Mouse (Mus musculus) megakaryocyte, embryonic 14.5 days (primary cell): ENCODE results near the gene Ank3. TPM values are rescaled to one million over a fixed set of nuclear protein-coding genes. Genes with fewer than 3 reads are reported as not detected.

Source experiments
- H3K27me3 ChIP-seq: replicated peaks from 2 replicates; pipeline ENCODE3; 2012; ENCODE audit warnings: inconsistent platforms
- H3K36me3 ChIP-seq: replicated peaks from 2 replicates; pipeline ENCODE3; 2012; ENCODE audit warnings: low read length, inconsistent platforms, mixed read lengths
- H3K4me1 ChIP-seq: 2 replicates; pipeline ENCODE4 v1.6.1; 2012; ENCODE audit warnings: inconsistent platforms
- H3K4me3 ChIP-seq: replicated peaks from 2 replicates; pipeline ENCODE3; 2012; ENCODE audit warnings: moderate library complexity, mild to moderate bottlenecking, inconsistent platforms
- H3K9me3 ChIP-seq: 2 replicates; pipeline ENCODE4 v1.6.1; 2012; ENCODE audit warnings: inconsistent platforms
- FLI1 ChIP-seq: IDR thresholded peaks from 2 replicates; pipeline ENCODE4 v1.6.1; 2012; ENCODE audit warnings: low read length, inconsistent platforms, mixed read lengths
- GATA1 ChIP-seq: IDR thresholded peaks from 3 replicates; pipeline ENCODE4 v1.6.1; 2012; ENCODE audit warnings: mixed read lengths, low read length, inconsistent platforms, borderline replicate concordance
- polyA plus RNA-seq: library from polyadenylated mRNA; stranded (reverse); fragments of >175 nt; gene quantifications from 2 replicates; pipeline ENCODE4 v1.2.3, GENCODE M21; 2012; ENCODE audit warnings: low replicate concordance; ENCODE audit not compliant: insufficient read depth

Ank3 gene
- polyA plus RNA-seq, 1 experiment = 4.4 TPM

DNA sequence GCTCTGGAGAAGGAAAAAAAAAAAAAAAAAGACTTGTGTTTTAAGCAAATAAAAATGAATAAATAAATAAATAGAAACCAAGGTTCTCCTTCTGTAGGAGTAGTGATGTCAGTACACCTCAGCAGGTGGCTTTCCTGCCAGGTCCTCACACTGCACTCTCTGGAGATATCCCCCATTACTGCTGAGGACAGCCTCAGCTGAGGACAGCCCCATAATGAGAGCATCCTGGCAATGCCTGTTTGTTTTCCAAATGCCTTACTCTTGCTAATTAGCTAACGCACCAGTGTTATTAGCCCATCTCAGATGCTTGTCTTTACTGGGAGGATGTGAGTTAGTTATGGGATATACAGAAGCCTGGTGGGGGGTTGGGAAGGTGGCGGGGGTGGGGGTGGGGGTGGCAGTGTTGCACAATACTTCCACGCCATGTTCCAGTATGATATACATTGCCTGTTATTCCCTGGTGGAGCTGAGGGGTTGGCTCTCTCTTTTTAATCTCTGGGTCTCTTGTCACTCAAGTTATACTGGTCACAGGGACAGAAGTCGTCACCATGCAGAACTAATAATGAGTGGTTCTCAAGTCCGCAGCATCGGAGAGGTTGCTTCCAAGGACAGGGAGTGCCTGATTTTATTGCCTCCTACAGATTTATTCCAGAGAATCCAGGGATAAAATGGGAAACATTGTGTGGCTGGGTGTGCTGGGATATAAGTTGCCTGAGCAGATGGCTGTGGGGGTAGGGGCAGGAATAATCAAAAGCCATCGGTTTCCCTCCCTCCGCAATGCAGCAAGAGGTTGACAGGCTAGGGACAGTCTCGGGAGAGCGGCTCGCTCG lies 291.8 kb downstream of the Ank3 start:
- no peak for TF ChIP-seq GATA1
- TF ChIP-seq FLI1 = no peak
- H3K4me1 ChIP-seq = no peaks in the 10 kb centered on the region
- H3K27me3 ChIP-seq = no peaks in the 10 kb centered on the region
- H3K9me3 ChIP-seq = peaks cover 19% of the 10 kb centered on the region
- no peak overlapping the region for H3K4me3 ChIP-seq
- no peaks in the 10 kb centered on the region for H3K36me3 ChIP-seq

DNA sequence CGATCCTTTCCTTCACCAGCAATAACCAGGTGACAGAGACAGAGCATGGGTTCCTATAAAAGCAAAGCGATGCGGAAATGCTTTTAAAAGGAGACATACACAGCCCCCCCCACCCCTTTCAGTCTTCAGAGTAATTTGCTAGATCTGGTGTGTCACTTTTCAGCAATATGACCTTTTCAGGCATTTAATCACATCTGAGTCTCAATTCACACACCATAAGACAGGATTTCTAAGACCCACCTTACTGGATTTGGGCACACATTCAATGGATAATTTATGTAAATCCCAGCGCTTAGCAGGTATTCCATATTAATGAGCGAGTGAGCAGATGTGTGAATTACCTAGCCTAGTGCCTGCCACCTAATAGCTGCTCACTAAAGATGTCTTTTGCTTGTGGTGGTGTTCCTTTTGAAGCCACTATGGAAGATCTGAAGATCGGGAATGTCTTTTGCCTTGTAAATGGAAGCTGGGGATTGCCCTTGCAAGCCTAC lies 292.4 kb downstream of the Ank3 start:
- no peak for TF ChIP-seq FLI1
- TF ChIP-seq GATA1 = no peak
- no peaks in the 10 kb centered on the region for H3K27me3 ChIP-seq
- no peak overlapping the region for H3K4me3 ChIP-seq
- H3K9me3 ChIP-seq = peaks cover 23% of the 10 kb centered on the region
- H3K4me1 ChIP-seq = no peaks in the 10 kb centered on the region
- H3K36me3 ChIP-seq = no peaks in the 10 kb centered on the region

DNA sequence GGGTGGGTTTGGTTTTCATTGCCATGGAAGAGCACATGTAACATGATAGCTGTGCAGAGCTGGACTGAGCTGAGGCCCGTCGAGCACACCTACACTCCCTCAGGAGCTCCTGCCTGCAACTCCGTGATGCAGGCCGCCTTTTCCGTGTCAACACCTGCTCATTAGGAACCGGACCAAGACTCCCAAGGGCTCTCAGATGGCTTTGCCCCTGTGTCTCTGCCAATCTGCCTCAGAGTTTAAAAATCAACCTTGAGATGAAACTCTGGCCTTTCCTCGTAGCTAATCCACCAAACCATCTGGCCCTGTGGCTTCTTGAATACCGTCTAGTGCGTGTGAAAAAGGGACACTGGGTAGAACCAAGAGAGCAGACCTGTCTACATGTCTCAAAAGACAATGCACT lies 297.4 kb downstream of the Ank3 start:
- peaks cover 22% of the 10 kb centered on the region for H3K9me3 ChIP-seq
- H3K36me3 ChIP-seq = no peaks in the 10 kb centered on the region
- no peak overlapping the region for H3K4me3 ChIP-seq
- H3K27me3 ChIP-seq = no peaks in the 10 kb centered on the region
- no peaks in the 10 kb centered on the region for H3K4me1 ChIP-seq
- TF ChIP-seq GATA1 = no peak
- no peak for TF ChIP-seq FLI1

DNA sequence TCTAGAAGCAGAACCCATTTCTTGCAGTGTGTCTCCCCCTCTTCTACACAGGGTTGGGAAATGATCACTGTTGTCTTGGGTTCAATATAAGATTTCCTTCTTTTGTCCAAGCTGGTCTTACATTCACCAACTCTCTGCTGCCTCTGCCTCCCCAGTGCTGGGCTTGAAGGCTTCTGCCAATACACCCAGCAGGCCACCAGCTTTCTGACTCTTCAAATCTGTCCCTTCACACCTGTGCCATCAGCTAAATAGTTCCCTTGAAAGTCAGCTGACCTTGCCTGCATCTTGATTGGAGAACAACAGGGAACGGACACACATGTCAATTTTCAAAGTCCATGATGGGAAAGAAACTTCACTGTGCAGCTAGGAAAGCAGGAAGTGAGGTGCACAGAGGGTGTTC lies 300.1 kb downstream of the Ank3 start:
- no peaks in the 10 kb centered on the region for H3K36me3 ChIP-seq
- TF ChIP-seq GATA1 = no peak
- TF ChIP-seq FLI1 = no peak
- H3K4me3 ChIP-seq = no peak overlapping the region
- no peaks in the 10 kb centered on the region for H3K4me1 ChIP-seq
- H3K27me3 ChIP-seq = no peaks in the 10 kb centered on the region
- peaks cover 27% of the 10 kb centered on the region for H3K9me3 ChIP-seq

DNA sequence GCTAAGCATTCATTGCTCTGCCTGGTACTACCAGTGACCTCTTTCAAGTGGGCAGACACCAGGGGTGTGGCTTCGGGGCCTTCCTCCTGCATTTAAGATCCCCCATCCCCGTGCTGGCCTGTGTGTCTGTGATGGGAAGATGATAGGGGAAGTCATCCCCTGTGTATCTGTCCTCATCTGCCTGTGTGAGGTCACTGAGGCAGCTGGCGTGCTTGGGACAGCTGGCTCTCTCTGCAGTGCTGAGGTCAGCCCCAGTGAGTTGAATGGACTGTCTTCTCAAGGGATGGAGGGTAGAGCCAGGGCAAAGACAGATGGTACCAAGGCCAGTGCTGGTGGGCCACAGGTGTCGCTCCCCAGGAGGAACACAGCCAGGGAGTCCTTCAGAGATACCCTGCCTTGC lies 302.7 kb downstream of the Ank3 start:
- no peak for TF ChIP-seq GATA1
- no peak for TF ChIP-seq FLI1
- no peaks in the 10 kb centered on the region for H3K4me1 ChIP-seq
- no peaks in the 10 kb centered on the region for H3K27me3 ChIP-seq
- no peaks in the 10 kb centered on the region for H3K36me3 ChIP-seq
- no peak overlapping the region for H3K4me3 ChIP-seq
- peaks cover 10% of the 10 kb centered on the region for H3K9me3 ChIP-seq

DNA sequence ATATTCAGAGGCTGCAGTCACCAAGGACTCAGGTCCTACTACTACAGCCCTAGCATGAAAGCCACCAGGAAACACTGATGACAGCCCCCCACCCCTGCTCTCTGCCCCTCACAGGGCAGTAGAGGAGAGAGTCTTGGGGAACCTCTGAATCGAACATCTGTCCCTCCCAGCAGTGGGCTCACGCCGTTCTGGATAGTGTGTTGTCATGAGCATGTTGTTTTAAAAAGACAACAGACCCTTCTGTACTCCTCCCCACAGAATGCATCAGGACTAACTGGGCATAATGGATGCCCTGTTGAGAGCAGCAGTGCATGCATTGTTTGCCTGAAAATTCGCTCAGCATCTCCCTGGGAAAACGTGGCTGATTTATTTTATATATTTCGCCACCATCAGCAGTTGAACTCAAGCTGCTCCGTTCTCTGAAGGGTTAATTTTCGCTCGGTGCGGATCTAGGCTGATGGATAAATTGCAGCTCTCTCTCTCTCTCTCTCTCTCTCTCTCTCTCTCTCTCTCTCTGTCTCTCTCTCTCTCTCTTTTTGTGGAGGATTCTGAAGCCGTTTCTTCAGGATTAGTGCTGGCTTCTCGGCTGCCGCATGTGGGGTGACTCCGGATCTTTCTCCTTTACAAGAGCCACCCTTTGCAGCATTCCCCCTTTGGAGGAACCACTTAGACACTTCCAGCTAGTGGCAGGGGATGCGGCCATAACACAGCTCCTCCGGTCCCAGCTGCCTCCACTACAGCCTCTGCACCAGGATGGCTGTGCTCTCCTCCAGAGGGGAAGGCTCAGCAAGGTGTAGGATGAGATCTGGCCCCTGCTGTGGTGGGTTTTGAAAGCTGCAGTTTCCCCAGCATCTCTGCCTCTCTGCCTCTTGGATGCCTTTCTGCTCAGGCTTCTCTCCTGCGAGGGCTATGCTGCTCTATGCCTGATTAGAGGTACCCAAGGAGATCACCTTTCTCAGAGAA lies 307.5 kb downstream of the Ank3 start:
- H3K36me3 ChIP-seq = no peaks in the 10 kb centered on the region
- H3K27me3 ChIP-seq = peaks cover 7% of the 10 kb centered on the region
- TF ChIP-seq FLI1 (no peak), GATA1 (no peak)
- no peak overlapping the region for H3K4me3 ChIP-seq
- H3K9me3 ChIP-seq = peaks cover 13% of the 10 kb centered on the region
- no peaks in the 10 kb centered on the region for H3K4me1 ChIP-seq

DNA sequence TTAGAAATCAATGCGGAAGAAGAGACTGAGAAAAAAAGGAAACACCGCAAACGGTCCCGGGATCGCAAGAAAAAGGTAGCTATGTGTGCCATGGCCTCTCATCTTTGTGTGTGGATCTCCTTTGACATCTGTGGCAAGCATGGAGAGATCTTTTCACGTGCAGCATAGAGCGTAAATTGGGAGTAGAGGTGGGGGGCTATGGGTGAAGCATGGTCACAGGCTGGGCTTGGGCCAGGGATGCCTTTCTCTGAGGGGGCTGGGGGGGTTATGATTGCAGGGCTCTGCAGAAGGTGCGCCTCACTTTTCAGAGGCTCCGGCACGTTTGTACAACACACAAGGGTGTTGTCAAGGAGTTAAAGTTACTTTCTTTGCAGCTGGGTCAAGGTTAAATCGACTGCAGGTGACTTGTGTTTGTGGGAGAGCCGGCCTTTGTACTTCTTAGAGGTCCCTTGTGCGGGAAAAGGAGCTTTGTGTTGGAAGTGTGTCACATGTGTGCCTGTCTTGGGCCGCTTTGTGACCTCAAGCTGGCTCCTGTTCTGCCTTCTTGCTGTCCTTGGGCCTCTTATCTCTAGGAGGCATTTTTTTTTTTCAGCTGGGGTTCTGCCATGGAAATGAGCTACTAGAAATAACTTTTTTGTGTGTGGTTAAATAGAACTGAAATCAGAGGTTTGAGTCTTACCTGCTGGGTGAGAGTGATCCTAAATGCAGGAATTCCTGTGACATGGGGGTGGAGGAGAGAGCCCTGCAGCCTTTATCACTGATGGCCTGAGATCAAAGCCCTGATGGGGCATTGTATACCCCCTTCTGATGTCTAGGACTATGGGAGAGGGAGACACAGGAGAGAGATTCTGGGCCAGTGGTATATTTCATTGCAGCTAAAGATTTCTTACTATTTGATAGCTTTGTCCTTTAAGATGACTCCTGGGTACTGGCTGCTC lies 308.5 kb downstream of the Ank3 start:
- H3K4me3 ChIP-seq = no peak overlapping the region
- H3K9me3 ChIP-seq = peaks cover 12% of the 10 kb centered on the region; the same call in 1 of the 2 replicates
- H3K36me3 ChIP-seq = no peaks in the 10 kb centered on the region
- no peaks in the 10 kb centered on the region for H3K4me1 ChIP-seq
- TF ChIP-seq GATA1 = no peak
- TF ChIP-seq FLI1 = no peak
- H3K27me3 ChIP-seq = peaks cover 7% of the 10 kb centered on the region

DNA sequence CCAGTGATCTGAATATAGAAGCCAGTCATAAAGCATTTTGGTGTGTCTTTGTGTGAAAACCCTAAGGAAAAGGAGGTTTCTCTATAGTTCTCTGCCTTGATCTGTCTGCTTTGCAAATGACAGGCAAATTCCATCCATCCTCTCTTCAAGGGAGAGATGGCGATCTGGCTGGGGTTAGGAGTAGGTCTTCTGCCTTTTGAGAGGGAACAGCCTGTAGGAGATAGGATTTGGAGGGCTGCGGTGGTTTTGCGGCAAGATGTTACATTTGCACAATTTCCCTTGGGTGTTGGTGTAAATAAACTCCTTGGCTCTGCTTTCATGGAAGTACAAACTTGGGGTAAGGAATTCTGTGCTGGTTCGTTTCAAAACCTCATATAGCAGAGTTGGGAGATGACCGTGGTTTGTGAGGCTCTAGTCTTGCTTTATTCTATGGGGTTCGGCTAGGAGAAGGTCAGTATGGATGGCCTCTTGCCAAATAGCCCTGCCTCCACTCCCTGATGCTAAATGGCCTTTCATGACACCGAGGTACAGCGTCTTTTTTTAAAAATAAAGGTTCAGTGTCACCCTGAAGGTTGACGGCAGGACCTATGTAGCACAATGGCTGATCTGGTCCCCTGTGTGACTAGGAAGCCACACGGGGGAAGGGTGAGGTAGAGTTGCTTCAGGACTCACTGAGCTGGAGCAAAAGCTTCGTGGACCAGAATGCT lies 309.4 kb downstream of the Ank3 start:
- Histone ChIP-seq H3K27me3 (peaks cover 7% of the 10 kb centered on the region), H3K9me3 (peaks cover 20% of the 10 kb centered on the region; the same call in 1 of the 2 replicates), H3K36me3 (no peaks in the 10 kb centered on the region), H3K4me1 (no peaks in the 10 kb centered on the region), H3K4me3 (no peak overlapping the region)
- no peak for TF ChIP-seq GATA1
- TF ChIP-seq FLI1 = no peak
